Mouse (Mus musculus): ENCODE measurements at regions not wholly inside any gene's neighbourhood (a gene's known extent, or its start where the extent isn't known, plus 50 kb on each side); places are given as distances from the start of the nearest gene placed in this dataset.
"Not testable (repeated sequence)": the region's sequence is repeated elsewhere in the genome, so short reads cannot be mapped to it uniquely, and the experiment has no call there.

DNA sequence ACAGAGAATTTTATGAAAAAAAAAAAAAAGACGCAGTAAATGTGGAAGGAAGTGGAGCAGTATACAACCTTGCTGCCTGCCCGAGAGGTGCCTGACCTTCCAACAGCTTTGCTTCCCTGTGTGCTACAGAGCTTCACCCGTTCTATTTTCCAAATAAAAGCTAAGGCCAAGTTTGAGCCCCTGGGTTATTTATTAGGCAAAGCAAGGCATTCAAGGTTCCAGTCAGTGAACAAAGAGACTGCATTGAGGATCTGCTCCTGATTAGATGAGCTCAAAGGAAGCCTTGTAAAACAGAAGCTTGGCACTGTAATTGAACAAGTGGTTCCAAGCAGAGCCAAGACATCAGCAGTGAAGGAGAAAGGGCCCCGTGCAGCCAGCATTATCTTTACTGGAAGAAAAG, 236.4 kb downstream of the Tmem114 start:
- WGBS = 61% methylated on average over 4 of the region's 4 CpGs
- H3K4me3 ChIP-seq (replicated peaks) = no peak overlapping the region
- ATAC-seq (ENCODE audit: insufficient read depth, low FRiP score, low read depth) = no peak

DNA sequence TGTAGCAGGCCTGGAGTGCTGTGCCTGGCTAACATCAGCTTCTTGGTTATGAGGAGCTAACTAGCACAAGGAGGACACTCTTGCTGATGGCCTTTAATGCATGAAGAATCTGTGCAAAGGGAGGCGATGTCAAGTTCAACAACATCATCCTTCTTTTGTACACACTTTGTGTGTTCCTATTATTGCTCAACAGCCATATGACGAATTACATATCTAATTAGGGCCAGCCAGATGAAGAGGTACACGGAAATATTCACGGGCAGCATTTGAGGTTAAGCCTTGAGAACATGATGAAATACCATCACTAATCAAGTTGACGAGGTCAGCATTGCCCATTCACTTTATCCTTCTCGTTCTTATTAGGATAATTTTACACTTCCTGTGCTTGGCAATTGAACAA, 240.2 kb downstream of the Tmem114 start:
- WGBS = 58% methylated on average over 6 of the region's 6 CpGs
- H3K27ac ChIP-seq = no peak overlapping the region
- no peak overlapping the region for H3K4me2 ChIP-seq
- ATAC-seq (ENCODE audit: insufficient read depth, low FRiP score, low read depth) = no peak
- no peaks in the 10 kb centered on the region for H3K4me1 ChIP-seq
- H3K27me3 ChIP-seq (replicated peaks) = no peaks in the 10 kb centered on the region
- no peaks in the 10 kb centered on the region for H3K9me3 ChIP-seq
- no peak overlapping the region for H3K4me3 ChIP-seq (replicated peaks)
- no peak overlapping the region for H3K9ac ChIP-seq
- no peaks in the 10 kb centered on the region for H3K36me3 ChIP-seq

More for the DNA sequence above, 236.4 kb downstream of the Tmem114 start:
- H3K36me3 ChIP-seq = no peaks in the 10 kb centered on the region
- no peak overlapping the region for H3K27ac ChIP-seq
- no peak overlapping the region for H3K4me2 ChIP-seq
- H3K9ac ChIP-seq = no peak overlapping the region
- no peaks in the 10 kb centered on the region for H3K9me3 ChIP-seq
- no peaks in the 10 kb centered on the region for H3K4me1 ChIP-seq
- no peaks in the 10 kb centered on the region for H3K27me3 ChIP-seq (replicated peaks)

- Histone ChIP-seq H3K4me2 (no peak overlapping the region), H3K4me1 (no peaks in the 10 kb centered on the region), H3K4me3 (replicated peaks) (no peak overlapping the region), H3K9me3 (no peaks in the 10 kb centered on the region), H3K27ac (no peak overlapping the region), H3K36me3 (no peaks in the 10 kb centered on the region), H3K27me3 (replicated peaks) (no peaks in the 10 kb centered on the region), H3K9ac (no peak overlapping the region)
- WGBS = 30% methylated on average over 1 of the region's 1 CpGs
- ATAC-seq (ENCODE audit: insufficient read depth, low FRiP score, low read depth) = no peak
These were observed 246.0 kb downstream of the Tmem114 start for GRCm38 (mm10) chr16:8178946-8179345.

GRCm38 (mm10) chr16:8177226-8177625, 247.7 kb downstream of the Tmem114 start:
- H3K9ac ChIP-seq; H3K27me3 ChIP-seq (replicated peaks); H3K27ac ChIP-seq; ATAC-seq (ENCODE audit: insufficient read depth, low FRiP score, low read depth); H3K4me2 ChIP-seq; H3K9me3 ChIP-seq; H3K4me1 ChIP-seq; H3K4me3 ChIP-seq (replicated peaks); H3K36me3 ChIP-seq: not testable (repeated sequence)
- 87% methylated on average over 7 of the region's 7 CpGs for WGBS

DNA sequence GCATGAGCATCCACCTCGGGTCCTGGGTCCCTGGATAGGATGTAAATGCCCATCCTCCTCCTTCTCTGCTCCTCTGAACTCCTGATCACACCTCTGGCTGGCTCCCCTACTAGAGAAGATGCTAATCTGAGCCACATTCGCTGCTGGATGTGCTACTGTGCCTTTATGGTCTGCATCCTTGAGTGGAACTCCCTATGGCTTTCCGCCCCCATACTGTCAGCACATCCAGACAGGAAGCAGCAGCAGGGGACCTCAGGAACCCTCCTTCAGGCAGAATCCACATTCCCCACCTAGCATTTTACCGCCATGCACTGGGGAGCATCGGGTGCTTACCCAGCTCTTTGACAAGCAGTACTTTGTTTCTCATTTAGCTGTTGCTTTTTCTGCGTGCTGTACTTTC, 248.8 kb downstream of the Tmem114 start:
- H3K4me2 ChIP-seq = no peak overlapping the region
- H3K9me3 ChIP-seq = no peaks in the 10 kb centered on the region
- H3K36me3 ChIP-seq = no peaks in the 10 kb centered on the region
- H3K27ac ChIP-seq = no peak overlapping the region
- 67% methylated on average over 6 of the region's 6 CpGs for WGBS
- no peak for ATAC-seq (ENCODE audit: insufficient read depth, low FRiP score, low read depth)
- no peak overlapping the region for H3K4me3 ChIP-seq (replicated peaks)
- H3K9ac ChIP-seq = no peak overlapping the region
- no peaks in the 10 kb centered on the region for H3K4me1 ChIP-seq
- H3K27me3 ChIP-seq (replicated peaks) = no peaks in the 10 kb centered on the region

Measured in stomach, embryonic 15.5 days (tissue).